Mouse (Mus musculus) forebrain, embryonic 12.5 days (tissue): Measurements from ENCODE around the gene Exosc3. TPM values are rescaled to one million over a fixed set of nuclear protein-coding genes. Genes with fewer than 3 reads are reported as not detected.

Experiments used
- ATAC-seq: fragments of 200-750 bp; cut with Nextera tagmentation; 2 replicates; pipeline ENCODE4 v1.8.0; 2017; ENCODE audit warnings: moderate TSS enrichment; ENCODE audit not compliant: low FRiP score
- H3K27ac ChIP-seq: fragments of 300-500 bp; sonication (generic); 2 replicates; pipeline ENCODE4 v1.5.1; 2016; ENCODE audit warnings: mild to moderate bottlenecking
- H3K27me3 ChIP-seq: fragments of 300-500 bp; sonication (generic); 2 replicates; pipeline ENCODE4 v1.6.1; 2016; ENCODE audit warnings: mild to moderate bottlenecking
- H3K36me3 ChIP-seq: fragments of 300-500 bp; sonication (generic); replicated peaks from 2 replicates; pipeline ENCODE4 v1.6.1; 2016; ENCODE audit warnings: mild to moderate bottlenecking
- H3K4me1 ChIP-seq: fragments of 300-500 bp; sonication (generic); 2 replicates; pipeline ENCODE4 v1.6.1; 2016
- H3K4me2 ChIP-seq: fragments of 300-500 bp; sonication (generic); 2 replicates; pipeline ENCODE4 v1.6.1; 2016; ENCODE audit warnings: mild to moderate bottlenecking, moderate library complexity
- H3K4me3 ChIP-seq: fragments of 300-500 bp; sonication (generic); replicated peaks from 2 replicates; pipeline ENCODE4 v1.5.1; 2016; ENCODE audit warnings: mild to moderate bottlenecking
- H3K9ac ChIP-seq: fragments of 300-500 bp; sonication (generic); 2 replicates; pipeline ENCODE4 v1.6.1; 2016; ENCODE audit warnings: mild to moderate bottlenecking
- H3K9me3 ChIP-seq: fragments of 300-500 bp; sonication (generic); 2 replicates; pipeline ENCODE4 v1.6.1; 2016
- WGBS: fragments of 180-500 bp; shearing (Covaris S2); methylation state at CpG from one replicate; pipeline ENCODE4 v1.1.7; 2016; 5-methylcytosine and 5-hydroxymethylcytosine counted together
- polyA plus RNA-seq: library from polyadenylated mRNA; unstranded; fragments of >200 nt; fragmentation: Nextera tagmentation; extraction: Ambion mirVana; gene quantifications from 2 replicates; pipeline ENCODE4 v1.2.1, GENCODE M21; 2016

Gene Exosc3
- polyA plus RNA-seq, 1 experiment from 2014 or later, result 92.0 TPM

DNA sequence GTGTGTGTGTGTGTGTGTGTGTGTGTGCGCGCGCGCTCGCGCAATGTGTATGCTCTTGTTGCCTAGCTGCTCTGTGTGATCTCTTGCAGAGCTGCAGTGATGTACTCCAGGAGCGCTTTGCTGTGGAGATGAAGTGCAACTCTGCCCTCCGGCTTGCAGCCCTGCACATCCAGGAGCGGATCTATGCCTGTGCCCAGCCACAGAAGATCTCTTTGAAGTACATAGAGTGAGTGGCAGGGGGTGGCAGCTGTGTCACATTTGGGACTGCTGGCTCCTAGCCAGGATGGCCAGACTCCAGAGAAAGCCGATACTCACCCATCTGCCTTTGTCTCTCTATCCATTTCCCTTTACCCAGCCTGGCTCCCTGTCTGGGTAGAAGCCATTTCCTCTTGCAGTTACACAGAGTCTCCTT lies 71.5 kb downstream of the Exosc3 start:
- no peaks in the 10 kb centered on the region for H3K36me3 ChIP-seq
- no peaks in the 10 kb centered on the region for H3K27me3 ChIP-seq
- H3K4me2 ChIP-seq, result no peak overlapping the region
- peaks cover 7% of the 10 kb centered on the region; the same call in 1 of the 2 replicates for H3K4me1 ChIP-seq
- WGBS, result 82% methylated on average over 10 of the region's 10 CpGs
- no peaks in the 10 kb centered on the region for H3K9me3 ChIP-seq
- no peak overlapping the region for H3K27ac ChIP-seq
- H3K4me3 ChIP-seq, result no peak overlapping the region
- peak; percentile 58; the same call in 1 of the 2 replicates for ATAC-seq
- no peak overlapping the region for H3K9ac ChIP-seq

DNA sequence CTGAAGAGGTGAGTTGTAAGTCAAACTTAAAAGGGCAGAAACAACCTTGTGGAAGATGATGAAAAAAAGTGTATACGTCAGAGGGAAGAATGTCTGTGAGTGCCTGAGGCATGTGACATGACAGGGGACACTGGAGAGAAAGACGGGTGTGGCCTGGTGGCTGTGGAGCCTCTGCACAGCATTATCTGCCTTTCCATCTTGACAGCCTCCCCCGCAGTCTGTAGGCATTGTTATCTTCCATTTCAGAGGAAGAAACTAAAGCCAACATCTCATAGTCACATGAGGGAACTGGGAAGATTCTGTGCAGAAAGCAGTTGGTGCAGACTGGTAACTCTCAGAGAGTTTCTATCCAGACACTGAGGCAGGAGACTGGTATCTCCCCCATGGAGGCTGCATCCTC lies 74.6 kb downstream of the Exosc3 start:
- Histone ChIP-seq H3K4me1 (peaks cover 7% of the 10 kb centered on the region; the same call in 1 of the 2 replicates), H3K4me3 (no peak overlapping the region), H3K27ac (no peak overlapping the region), H3K4me2 (no peak overlapping the region), H3K9me3 (no peaks in the 10 kb centered on the region), H3K27me3 (no peaks in the 10 kb centered on the region), H3K36me3 (no peaks in the 10 kb centered on the region), H3K9ac (no peak overlapping the region)
- no peak for ATAC-seq
- 93% methylated on average over 3 of the region's 3 CpGs for WGBS

Other genes with a start within 250 kb of the Exosc3 start
- 163 and 164 TPM in 2 replicates for gene Tomm5, start 234.6 kb downstream of the Exosc3 start, polyA plus RNA-seq
- 0.96 and 1.00 TPM in 2 replicates for gene Frmpd1, start 157.9 kb downstream of the Exosc3 start, polyA plus RNA-seq
- gene Trmt10b, start 45.6 kb downstream of the Exosc3 start, polyA plus RNA-seq, result 16.2 TPM in 2 replicates
- 12.1 and 14.5 TPM in 2 replicates for gene Dcaf10, start 631 bp downstream of the Exosc3 start, polyA plus RNA-seq
- 86.8 and 89.7 TPM in 2 replicates for gene Slc25a51, start 66.0 kb upstream of the Exosc3 start, polyA plus RNA-seq
- 10.4 and 13.6 TPM in 2 replicates for gene Shb, start 189.7 kb upstream of the Exosc3 start, polyA plus RNA-seq